Mouse (Mus musculus) lung, adult 2 months (tissue): ENCODE measurements at regions not wholly inside any gene's neighbourhood (a gene's known extent, or its start where the extent isn't known, plus 50 kb on each side); places are given as distances from the start of the nearest gene placed in this dataset.

Experiments used
- CTCF ChIP-seq: fragments of 200-500 bp; IDR thresholded peaks from 2 replicates; pipeline ENCODE4 v1.5.1; 2011; ENCODE audit warnings: mild to moderate bottlenecking, low read length, control low read depth; ENCODE audit not compliant: insufficient read depth
- POLR2A ChIP-seq: fragments of 200-500 bp; IDR thresholded peaks from 2 replicates; pipeline ENCODE4 v1.6.1; 2011; ENCODE audit warnings: low read depth, mild to moderate bottlenecking, control low read depth, low read length, borderline replicate concordance; ENCODE audit errors: extremely low read depth

DNA sequence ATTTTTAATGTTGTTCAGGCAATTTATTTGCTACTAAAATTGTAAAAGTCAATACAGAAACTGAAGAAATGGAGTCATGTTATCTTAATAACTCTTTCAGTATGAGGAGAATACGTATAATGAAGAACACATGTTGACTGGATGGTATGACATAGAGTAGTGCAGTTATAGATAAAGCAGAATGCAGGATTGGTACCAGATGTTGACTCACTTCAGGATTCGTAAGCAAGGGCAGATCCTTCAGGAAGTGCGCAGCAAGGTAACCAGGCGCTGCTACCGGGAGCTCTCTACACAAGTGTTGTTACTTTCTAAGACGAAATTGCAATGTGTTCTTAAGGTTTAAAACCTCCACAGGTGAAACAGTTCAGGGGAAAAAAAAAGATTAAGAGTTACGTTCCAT lies 683.3 kb downstream of the Robo2 start:
- TF ChIP-seq CTCF (no peak), POLR2A (no peak)
